Mouse (Mus musculus): Measurements from ENCODE around the gene Fundc1.
"Not testable (repeated sequence)": the region's sequence is repeated elsewhere in the genome, so short reads cannot be mapped to it uniquely, and the experiment has no call there.

The Fundc1 gene

GRCm38 (mm10) chrX:17571621-17572459, at the start of gene Fundc1:
TSS of gene Fundc1 (minus strand) at chrX:17572325.
- DNase-seq (ENCODE audit: low spot score): peak; percentile 84

- DNase-seq (ENCODE audit: low spot score): peak; percentile 0
Measured at GRCm38 (mm10) chrX:17611253-17611652, 39.1 kb upstream of the Fundc1 start.

DNA sequence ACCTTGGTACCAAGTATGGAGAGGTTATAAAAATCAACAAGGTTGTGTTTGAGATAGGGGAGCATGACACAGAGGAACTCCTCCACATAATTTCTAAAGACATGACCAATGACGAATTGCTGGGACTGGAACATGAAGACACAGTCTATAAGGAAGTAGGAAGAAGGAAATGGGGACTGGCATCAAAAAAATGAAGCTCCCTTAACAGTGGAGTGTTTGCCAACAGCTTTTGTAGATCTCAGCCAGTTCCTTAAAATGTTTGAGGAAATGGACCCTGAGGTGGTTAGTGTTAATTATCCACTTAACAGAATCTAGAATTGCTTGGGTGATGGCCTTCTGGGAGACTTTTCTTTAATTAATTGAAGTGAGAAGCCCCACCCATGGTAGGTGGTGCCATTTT, 36.6 kb upstream of the Fundc1 start:
- no peak for DNase-seq (ENCODE audit: low spot score)

- DNase-seq (ENCODE audit: low spot score): no peak
Measured at GRCm38 (mm10) chrX:17607668-17608067, 35.5 kb upstream of the Fundc1 start.

DNA sequence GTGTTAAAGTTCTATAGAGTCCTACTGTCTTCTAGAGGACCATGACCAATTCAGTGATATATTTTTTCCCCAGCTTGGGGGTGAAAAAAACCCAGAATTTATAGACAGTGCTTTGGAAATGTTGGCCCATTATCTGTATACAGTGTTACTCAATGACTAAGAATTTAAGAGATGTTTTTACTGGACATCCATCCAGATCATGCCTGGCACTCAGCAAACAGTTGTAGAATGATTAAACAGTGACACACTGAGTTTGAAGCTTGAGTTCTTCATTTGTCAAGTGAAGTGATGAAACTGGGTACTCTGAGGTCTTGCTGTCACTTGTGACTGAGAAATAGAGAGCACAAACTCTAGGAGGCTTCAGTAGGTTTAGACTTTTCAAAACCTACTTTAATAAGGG, 21.2 kb upstream of the Fundc1 start:
- DNase-seq (ENCODE audit: low spot score): no peak

- DNase-seq (ENCODE audit: low spot score): no peak
Measured at GRCm38 (mm10) chrX:17590745-17591144, 18.6 kb upstream of the Fundc1 start.

GRCm38 (mm10) chrX:17571271-17571620, 879 bp downstream of the Fundc1 start:
- DNase-seq (ENCODE audit: low spot score): no peak

GRCm38 (mm10) chrX:17568670-17569069, 3.5 kb downstream of the Fundc1 start:
- DNase-seq (ENCODE audit: low spot score): no peak

DNA sequence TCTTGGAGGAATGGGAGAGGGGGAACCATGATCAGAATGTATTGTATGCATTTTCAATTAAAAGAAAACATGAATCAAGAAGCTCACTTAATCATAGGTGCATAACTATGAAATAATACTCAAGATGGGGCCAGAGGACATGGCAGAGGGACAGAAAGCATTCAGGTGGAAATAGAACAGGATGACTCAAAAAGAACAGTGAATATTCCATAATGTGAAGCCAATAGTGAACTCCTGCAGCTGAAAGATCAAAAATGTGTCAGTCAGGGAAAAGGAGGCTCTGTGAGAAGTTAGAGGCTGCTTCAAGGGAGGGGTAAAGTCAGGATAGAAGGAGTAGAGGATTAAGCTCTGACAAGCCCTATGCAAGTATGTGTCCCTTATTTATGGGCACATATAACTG, 6.4 kb downstream of the Fundc1 start:
- DNase-seq (ENCODE audit: low spot score): no peak

DNA sequence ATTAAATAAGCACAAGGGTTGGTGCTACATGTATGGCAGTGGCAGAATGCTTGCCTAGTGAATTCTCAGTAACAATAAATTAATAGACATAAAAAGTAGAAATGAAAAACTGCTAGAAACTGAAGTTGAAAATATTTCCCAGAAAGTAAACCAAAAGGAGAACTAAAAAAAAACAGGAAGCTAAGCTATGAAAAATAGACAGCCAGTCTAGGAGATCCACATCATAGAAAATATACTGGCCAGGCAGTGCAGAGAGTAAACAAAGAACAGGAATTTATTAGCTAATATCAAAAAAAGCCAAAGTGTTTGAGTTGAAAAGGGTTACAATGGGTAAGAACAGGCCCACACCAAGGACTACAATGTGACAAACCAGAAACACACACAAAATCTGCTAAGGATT, 7.4 kb downstream of the Fundc1 start:
- no peak for DNase-seq (ENCODE audit: low spot score)

DNA sequence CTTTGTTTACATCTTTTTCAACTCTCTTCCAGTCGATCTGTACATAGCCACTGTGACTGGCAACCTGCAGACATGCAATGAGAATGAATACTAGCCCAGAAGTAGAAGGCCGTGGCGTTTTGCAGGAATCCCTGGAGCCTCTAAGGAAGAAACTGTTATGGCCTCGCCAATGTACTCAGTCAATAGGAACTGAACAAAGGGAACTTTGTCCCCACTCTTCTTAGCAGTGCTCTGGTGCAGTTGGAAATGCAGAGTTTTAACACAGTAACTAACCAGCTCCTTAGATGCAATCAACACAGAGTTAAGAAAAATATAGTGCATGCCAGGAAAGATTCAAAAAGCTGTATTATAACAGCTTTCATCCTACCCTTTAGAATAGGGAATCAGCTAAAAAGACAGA, 13.4 kb downstream of the Fundc1 start:
- DNase-seq (ENCODE audit: low spot score): no peak

GRCm38 (mm10) chrX:17554488-17554887, 17.6 kb downstream of the Fundc1 start:
- DNase-seq (ENCODE audit: low spot score): no peak

- not testable (repeated sequence) for DNase-seq (ENCODE audit: low spot score)
Measured at GRCm38 (mm10) chrX:17551586-17551985, 20.5 kb downstream of the Fundc1 start.

DNA sequence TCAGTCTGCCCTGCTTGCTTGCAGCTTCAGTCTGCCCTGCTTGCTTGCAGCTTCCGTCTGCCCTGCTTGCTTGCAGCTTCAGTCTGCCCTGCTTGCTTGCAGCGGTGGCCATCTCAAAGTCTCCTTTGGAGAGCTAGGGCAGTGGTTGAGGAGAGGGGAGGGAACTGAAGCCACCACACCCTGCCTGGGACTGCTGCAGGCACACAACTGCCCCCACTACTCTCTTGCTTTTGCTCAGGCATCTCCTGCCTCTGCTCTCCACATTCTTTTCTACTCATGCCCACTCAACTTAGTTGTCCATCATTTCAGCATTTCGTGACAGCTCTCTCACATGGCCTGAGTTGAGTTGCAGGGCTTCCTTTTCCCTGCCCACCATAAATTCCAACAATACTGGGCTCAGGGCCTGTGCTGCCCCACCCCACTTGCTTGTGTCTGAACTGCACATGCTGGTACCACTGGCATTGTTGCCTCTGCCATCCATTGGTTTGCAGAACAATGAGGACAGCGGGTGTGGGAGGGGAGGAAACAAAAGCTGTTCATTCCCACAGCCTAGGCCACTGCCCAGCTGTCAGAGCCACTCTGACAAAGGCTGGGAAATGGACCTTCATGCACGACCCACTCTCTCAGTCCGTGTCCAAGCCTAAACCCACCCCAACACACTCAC, 24.9 kb downstream of the Fundc1 start:
- DNase-seq (ENCODE audit: low spot score): no peak

GRCm38 (mm10) chrX:17544860-17545492, 27.1 kb downstream of the Fundc1 start:
- DNase-seq (ENCODE audit: low spot score): no peak

- no peak for DNase-seq (ENCODE audit: low spot score)
Measured at GRCm38 (mm10) chrX:17537701-17538100, 34.4 kb downstream of the Fundc1 start.

DNA sequence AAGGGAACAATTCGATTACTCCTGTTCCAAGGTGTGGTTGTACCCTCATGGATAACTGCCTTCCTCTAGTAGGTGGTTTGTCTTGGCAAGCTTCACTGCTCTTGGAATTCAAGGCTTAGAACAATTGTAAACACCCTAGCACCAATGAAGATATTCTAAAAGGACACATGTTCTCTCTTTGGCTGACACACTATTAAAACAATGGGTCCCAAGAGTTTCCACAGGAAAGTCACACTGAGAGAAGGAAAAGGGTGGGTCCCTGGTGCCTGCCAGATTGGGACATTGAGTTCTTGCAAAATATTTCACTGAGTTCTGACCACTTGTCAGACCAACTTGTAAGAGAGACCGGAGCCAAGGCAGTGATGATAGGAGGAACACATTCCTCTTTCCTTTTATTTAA, 45.1 kb downstream of the Fundc1 start:
- no peak for DNase-seq (ENCODE audit: low spot score)

- DNase-seq (ENCODE audit: low spot score): no peak
Measured at GRCm38 (mm10) chrX:17521221-17521716, 50.9 kb downstream of the Fundc1 start.

DNA sequence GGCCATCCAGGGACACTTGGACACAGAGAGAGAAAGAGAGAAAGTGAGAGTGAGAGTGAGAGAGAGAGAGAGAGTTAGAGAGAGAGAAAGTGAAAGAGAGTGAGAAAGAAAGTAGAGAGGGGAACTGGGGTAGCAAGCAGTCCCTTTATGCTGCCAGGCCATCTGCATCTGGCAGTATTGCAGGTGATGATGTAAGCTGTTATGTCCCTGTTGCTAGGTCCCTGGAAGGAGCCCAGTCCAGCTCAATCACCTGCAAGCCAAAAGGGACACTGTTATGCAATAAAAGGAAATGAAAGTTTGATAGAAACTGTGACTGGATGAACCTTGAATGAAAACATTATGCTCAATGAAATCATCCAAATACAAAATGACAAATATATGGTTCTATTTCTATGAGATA, 52.0 kb downstream of the Fundc1 start:
- DNase-seq (ENCODE audit: low spot score): no peak

DNA sequence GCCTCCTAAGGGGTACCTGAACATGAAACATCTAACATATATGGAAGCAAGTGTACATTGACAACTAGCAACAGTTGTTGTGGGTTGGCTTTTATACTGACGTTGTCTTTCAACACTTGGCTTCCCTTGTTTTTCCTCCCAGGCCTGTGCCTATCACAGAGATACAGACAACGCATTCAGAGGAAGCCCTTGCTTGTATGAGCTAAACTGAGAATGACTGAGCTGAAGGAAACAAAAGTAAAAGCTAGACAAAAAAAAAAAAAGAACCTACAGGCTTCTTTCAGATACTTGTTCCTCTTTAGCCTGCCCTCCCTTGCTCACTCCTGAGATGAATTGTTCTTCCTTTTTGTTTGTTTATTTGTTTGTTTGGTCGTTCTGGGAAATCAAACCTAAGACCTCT, 58.1 kb downstream of the Fundc1 start:
- DNase-seq (ENCODE audit: low spot score): no peak

DNA sequence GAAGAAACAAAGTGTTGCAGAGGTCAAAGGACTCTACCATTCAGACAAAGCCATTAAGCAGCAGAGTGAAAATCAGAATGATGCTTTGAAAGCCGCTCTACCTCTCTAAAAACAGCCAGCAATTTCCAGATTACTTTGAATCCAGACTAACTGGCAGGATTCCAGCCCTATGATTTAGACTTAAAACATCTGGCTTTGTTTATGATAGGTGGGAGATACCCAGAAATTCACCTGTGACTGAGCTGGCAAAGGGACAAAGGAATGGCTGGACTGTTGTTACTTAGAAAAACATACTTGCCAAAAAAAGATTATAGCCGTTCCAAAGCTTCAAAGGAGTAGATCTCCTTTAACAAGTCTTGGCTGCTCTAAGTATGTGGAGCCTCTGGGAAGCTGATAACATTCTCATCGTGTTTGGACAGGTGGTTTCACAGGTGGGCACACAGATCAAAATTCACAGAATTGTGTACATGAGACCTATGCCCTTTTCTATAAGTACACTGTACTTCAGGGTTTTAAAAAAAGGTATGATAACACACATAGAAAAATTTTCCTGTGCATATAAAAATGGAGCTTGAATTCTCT, 60.0 kb downstream of the Fundc1 start:
- DNase-seq (ENCODE audit: low spot score): no peak

All from c-Kit-positive CD71-positive TER-119-positive erythroid progenitor cells, embryonic 14.5 days (primary cell).